Mouse (Mus musculus) CD4-positive, CD25-positive, alpha-beta regulatory T cell (primary cell): ENCODE data around the gene Ralgapa2. TPM values are rescaled to one million over a fixed set of nuclear protein-coding genes. Genes with fewer than 3 reads are reported as not detected.

ENCODE experiments used
- polyA plus RNA-seq: library from polyadenylated mRNA; unstranded; fragments of 100-300 nt; shearing (Covaris generic); gene quantifications from one replicate; pipeline ENCODE4 v1.2.1, GENCODE M21; 2017

The Ralgapa2 gene
- polyA plus RNA-seq: 24.4 TPM

DNA sequence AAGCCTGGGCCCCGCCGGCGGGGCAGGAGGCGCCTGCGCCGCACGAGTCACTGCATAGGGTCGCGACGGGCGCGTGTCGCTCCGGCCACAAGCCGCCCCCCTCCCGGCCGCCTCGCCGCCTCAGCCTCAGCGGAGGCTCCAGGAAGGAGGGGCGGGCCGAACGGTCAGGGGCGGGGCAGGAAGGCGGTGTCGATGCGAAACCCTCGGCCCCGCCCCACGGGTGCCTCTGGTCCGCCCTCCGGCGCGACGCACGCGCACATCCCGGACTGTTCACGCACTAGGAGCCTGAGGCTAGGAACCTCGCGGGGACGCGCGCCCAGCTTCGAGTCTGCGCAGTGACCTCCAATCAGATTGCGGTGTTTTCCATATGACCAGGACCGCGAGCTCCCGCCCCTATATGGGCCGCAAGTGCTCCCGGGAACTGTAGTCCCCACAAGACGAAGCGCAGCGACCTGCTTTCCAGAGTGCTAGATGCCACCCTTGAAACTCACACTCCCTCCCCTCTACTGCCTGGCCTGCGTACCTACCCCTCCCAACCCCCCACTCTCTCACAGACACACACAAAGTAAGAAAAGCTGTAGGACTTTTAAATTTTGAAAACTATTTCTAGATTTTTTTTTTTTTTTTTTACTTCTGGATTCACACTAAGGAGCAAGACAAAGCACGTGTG is at the start of gene Ralgapa2:
Gene Ralgapa2, minus strand, starts transcription at position 434 of the 670 bp plus-strand sequence.

DNA sequence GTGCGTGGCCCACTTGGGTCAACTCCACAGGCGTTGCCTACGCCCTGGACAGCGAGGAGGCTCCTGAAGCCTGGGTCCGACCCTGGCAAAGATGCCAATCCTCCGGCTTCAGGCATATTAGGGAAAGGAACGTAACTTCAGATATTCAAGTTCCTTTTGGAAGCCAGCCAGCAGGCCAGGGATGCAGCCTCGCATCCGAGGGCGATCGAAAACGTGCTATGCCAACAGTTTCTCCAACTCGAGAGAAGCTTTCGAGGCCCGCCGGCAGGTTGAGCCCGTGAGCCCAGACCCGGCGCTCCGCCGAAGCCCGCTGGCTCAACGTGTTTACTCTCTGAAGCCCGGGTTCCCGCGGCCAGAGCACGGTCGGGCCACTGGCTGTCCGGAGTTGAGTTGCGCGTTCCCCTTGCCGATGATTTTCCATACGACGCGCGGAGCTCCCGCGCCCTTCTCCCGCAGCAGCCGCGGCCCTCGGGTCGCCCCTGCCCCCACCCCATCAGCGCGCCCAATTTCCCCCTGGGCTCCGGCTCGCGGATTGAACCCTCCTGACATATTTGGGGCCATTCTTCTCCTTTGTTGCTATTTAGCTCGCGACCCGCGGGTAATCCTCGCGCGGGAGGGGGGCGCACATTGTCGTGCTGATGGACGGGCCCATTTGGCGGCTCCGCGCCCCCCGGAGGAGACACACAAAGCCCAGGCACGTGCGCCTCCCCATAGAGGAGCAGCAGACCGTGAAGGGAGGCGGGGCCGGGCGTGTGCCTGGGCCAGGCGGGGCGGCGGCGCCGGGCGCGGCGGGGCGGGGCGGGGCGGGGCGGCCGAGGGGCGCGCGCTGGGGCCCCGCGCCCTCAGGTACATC is 290.8 kb downstream of the Ralgapa2 start, which contains the start of gene Insm1:
Gene Insm1, plus strand, starts transcription at position 846 of the 853 bp plus-strand sequence.

